ENCODE assay signal across 1 mouse cellular context in genomic region chr7:141476981-141477370, GRCm38 (mm10).
TF ChIP-seq lines count a peak whose summit lies in the region.

No protein-coding gene starts in this region.

TF ChIP-seq in CH12.LX, 34 proteins besides CTCF, POLR2A, EP300 and RAD21:
- no peak for TF ChIP-seq UBTF (IDR thresholded peaks at IDR 0.05; ENCODE audit: low read depth, low read length)
- TF ChIP-seq SIN3A (IDR thresholded peaks at IDR 0.05; ENCODE audit: low read length): no peak
- no peak for TF ChIP-seq ZMIZ1 (IDR thresholded peaks at IDR 0.05; ENCODE audit: low read depth, low read length)
- TF ChIP-seq ZC3H11A (IDR thresholded peaks at IDR 0.05; ENCODE audit: low read depth, low read length): no peak
- TF ChIP-seq JUND (conservative IDR thresholded peaks at IDR 0.05; ENCODE audit: low read depth, low read length): no peak
